Mouse (Mus musculus): ENCODE measurements around the gene Pappa.

Pappa gene

GRCm38 (mm10) chr4:65166288-65166835, 42.4 kb downstream of the Pappa start:
- no peak for DNase-seq (ENCODE audit: low spot score in 2 of 2)

- no peak for DNase-seq (ENCODE audit: low spot score in 2 of 2)
These were observed 50.5 kb downstream of the Pappa start for GRCm38 (mm10) chr4:65174505-65174904.

- no peak for DNase-seq (ENCODE audit: low spot score in 2 of 2)
These were observed 54.2 kb downstream of the Pappa start for GRCm38 (mm10) chr4:65178146-65178545.

- no peak for DNase-seq (ENCODE audit: low spot score in 2 of 2)
These were observed 63.3 kb downstream of the Pappa start for GRCm38 (mm10) chr4:65187236-65187635.

- DNase-seq (ENCODE audit: low spot score in 2 of 2) = no peak
These were observed 63.7 kb downstream of the Pappa start for GRCm38 (mm10) chr4:65187716-65188115.

GRCm38 (mm10) chr4:65188921-65189485, 65.0 kb downstream of the Pappa start:
- DNase-seq (ENCODE audit: low spot score in 2 of 2) = no peak

GRCm38 (mm10) chr4:65192810-65193209, 68.8 kb downstream of the Pappa start:
- DNase-seq (ENCODE audit: low spot score in 2 of 2) = no peak

- no peak for DNase-seq (ENCODE audit: low spot score in 2 of 2)
These were observed 72.0 kb downstream of the Pappa start for GRCm38 (mm10) chr4:65195971-65196370.

GRCm38 (mm10) chr4:65203666-65204065, 79.7 kb downstream of the Pappa start:
- DNase-seq (ENCODE audit: low spot score in 2 of 2) = no peak

- DNase-seq (ENCODE audit: low spot score in 2 of 2) = no peak
These were observed 81.5 kb downstream of the Pappa start for GRCm38 (mm10) chr4:65205446-65205845.

GRCm38 (mm10) chr4:65209369-65210015, 85.5 kb downstream of the Pappa start:
- no peak for DNase-seq (ENCODE audit: low spot score in 2 of 2)

GRCm38 (mm10) chr4:65216682-65217081, 92.7 kb downstream of the Pappa start:
- DNase-seq (ENCODE audit: low spot score in 2 of 2) = no peak

- no peak for DNase-seq (ENCODE audit: low spot score in 2 of 2)
These were observed 93.8 kb downstream of the Pappa start for GRCm38 (mm10) chr4:65217651-65218364.

GRCm38 (mm10) chr4:65223901-65224300, 99.9 kb downstream of the Pappa start:
- no peak for DNase-seq (ENCODE audit: low spot score in 2 of 2)

GRCm38 (mm10) chr4:65238540-65238998, 114.6 kb downstream of the Pappa start:
- DNase-seq (ENCODE audit: low spot score in 2 of 2) = no peak

GRCm38 (mm10) chr4:65242434-65242931, 118.5 kb downstream of the Pappa start:
- DNase-seq (ENCODE audit: low spot score in 2 of 2) = no peak

- DNase-seq (ENCODE audit: low spot score in 2 of 2) = no peak
These were observed 119.3 kb downstream of the Pappa start for GRCm38 (mm10) chr4:65243245-65243644.

GRCm38 (mm10) chr4:65245015-65245414, 121.0 kb downstream of the Pappa start:
- no peak for DNase-seq (ENCODE audit: low spot score in 2 of 2)

GRCm38 (mm10) chr4:65245440-65245839, 121.5 kb downstream of the Pappa start:
- no peak for DNase-seq (ENCODE audit: low spot score in 2 of 2)

- DNase-seq (ENCODE audit: low spot score in 2 of 2) = no peak
These were observed 128.2 kb downstream of the Pappa start for GRCm38 (mm10) chr4:65252193-65252592.

- DNase-seq (ENCODE audit: low spot score in 2 of 2) = no peak
These were observed 130.1 kb downstream of the Pappa start for GRCm38 (mm10) chr4:65254073-65254472.

- no peak for DNase-seq (ENCODE audit: low spot score in 2 of 2)
These were observed 143.1 kb downstream of the Pappa start for GRCm38 (mm10) chr4:65267066-65267465.
